Mouse (Mus musculus): ENCODE data around the gene Srgap3.

Gene Srgap3

DNA sequence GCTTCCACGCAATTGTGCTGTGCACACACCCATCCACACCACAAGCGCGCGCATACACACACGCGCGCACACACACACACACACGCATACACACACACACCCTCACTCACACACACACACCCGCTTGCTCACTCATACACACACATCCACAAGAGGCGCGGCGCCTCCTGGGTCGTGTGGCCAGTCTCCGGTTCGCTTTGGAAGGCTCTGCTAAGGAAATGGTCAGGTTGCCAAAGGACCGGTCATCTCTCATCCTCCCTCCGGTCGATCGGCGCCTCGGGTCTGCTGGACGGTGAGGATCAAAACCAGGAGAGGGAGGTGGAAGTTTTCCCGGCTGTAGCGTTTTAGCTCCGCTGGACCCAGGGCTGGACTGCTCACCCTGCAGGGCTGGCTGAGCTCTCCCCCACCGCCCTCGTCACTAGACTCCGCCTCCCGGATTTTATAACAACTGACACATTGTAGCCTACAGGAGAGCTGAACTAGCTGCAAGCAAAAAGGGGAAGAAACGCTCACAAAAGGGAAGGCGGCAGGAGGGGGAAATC, at the start of gene Srgap3:
Srgap3 (minus strand) TSS at position 372 of the 542 bp plus-strand sequence.
- in situ Hi-C loops (cut with MboI, MseI) = no loop called here

DNA sequence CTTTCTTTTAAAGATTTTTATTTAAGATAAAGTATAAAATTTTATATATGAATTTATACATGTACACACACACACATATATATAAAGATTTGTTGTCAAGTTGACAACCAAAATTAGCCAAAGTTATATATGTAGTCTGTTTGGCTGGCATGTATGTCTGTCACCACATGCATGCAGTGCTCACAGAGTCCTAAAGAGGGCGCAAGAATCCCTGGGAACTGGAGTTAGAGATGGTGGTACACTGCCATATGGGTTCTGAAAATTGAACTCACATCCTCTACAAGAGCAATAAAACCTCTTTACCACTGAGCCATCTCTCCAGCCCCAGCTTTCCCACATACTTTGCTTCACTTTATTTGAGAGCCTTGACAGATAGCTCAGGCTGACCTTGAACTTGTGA, 48.6 kb upstream of the Srgap3 start:
- in situ Hi-C loops (cut with MboI, MseI) = no loop called here

DNA sequence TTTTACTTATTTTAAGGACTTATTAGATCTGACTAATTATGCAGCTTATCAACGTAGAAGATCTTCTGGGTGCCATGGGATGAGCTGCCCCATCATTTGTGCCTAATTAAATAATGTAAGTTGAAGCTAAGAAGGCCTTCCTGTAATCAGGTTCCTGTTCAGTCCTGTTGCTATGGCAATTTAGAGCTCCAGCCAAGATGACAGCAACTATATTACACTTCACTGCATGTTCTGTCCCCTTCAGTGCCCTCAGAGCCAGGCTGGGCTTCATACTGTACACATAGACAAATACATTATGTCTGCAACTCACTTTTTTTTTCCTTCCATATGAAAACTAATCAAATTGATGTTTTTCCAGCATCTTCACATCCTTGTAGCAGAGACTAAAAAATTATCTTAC, 43.1 kb upstream of the Srgap3 start:
- in situ Hi-C loops (cut with MboI, MseI) = no loop called here

DNA sequence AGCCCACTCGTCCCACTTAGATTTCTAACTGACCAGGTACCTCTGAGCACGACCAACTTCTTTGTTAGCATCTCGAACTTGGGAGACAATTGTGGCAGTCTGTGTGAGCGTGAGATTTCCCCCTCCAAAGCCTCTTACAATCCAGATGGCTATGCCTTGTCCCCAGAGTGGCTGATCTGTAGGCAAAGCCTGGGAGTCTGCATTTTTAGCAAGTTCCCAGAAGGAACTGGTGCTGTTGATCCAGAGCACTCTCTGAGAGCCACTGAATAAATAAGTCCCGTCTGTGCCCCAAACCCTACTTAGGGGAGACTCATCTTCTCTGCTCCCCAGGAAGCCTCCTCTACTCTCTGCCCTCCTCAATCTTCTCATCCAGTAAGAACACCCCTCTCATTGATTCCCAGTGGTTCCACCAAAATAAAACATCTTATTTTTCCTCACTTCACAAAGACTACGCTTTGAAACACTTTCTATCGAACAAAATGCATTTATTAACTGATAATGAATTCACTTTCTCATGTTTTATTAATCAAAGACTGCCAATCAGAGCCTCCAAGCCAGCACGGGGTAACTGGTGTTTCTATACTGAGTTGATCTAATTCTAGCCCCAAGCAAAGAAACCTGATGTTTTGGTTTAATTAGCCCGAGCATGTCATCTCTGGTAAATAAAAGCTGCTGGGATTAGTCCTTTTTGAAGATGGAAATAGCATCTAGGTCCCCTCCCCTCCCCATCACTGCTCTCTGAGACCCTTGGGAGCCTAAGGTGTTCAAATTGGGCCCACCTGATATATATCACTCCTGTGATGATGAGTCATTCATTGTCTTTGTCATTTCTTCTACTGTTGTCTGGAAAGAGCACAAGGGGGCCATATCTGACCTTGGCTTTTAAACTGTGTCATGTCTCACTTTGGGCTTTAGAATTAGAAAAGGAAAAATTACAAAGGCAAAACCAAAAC, 38.6 kb upstream of the Srgap3 start:
- in situ Hi-C loops (cut with MboI, MseI) = no loop called here

DNA sequence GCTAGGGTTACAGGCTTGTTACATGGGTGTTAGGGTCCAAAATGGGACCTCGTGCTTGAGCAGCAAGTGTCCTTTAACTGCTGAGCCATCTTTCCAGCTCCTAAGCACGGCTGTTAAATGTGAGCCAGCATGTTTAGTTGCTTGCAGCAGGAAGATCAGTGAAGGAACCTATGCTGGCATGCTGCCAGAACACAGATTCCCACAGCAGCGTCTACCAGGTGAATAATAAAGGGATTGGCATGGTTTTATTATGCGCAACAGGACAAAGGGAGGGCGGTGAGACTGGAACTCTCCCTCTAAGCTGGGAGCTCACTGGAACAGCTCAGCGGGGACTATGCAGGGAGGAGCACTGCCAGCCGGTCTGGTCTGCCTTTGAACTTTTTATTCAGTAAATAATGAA, 35.2 kb upstream of the Srgap3 start:
- in situ Hi-C loops (cut with MboI, MseI) = no loop called here

DNA sequence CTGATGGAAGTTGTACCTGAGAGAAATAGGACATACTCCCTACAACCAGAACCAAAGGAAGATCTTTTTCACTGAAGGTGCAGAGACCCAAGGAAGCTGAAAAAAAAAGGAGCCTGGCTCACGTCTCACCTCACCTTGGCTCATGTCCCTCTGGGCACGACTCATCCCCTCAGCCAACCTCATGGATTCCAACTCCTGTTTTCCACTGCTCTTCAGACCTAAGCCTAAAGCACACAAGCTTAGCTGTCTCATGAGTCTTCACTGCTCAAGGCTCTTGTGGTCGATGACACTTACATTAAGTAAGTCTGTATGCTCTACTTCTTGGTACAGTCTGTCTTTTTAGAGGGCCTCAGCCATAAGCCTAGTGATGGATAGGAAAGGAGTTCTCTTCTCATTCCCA, 31.9 kb upstream of the Srgap3 start:
- in situ Hi-C loops (cut with MboI, MseI) = no loop called here

DNA sequence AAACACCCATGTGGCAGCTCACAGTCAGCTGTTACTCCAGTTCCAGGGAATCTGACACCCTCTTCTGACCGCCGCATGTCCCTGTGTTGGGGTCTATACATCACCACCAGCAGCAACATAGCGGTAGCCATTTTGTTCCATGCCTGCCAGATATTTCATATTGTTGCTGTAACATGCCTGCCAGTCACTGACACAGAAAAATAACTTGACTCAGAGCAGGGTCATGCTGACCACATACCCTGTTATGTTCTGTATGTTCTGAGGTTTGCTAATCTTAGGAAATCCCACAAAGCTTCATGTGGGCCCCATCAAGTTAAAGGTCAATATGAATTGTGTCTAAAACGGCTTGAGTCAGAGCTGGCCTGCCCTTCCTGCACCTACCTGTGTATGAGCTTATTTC, 30.2 kb upstream of the Srgap3 start:
- in situ Hi-C loops (cut with MboI, MseI) = no loop called here

DNA sequence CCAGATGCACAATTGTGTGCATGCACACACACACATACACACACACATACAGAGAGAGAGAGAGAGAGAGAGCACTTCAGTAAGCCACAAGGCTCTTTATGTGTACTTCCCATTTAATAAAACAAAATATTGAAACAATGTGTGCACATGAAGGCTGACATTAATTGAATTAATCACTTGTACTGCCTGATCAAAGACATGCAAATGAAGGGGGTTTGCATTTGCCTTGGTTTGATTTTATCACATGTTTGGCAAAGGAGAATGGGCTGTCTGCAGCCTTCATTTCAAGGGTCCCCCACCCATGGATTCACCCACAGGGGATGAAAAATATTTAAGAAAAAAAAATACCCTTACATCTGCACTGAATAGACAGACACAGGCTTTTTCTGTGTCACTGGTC, 29.5 kb upstream of the Srgap3 start:
- in situ Hi-C loops (cut with MboI, MseI) = no loop called here

DNA sequence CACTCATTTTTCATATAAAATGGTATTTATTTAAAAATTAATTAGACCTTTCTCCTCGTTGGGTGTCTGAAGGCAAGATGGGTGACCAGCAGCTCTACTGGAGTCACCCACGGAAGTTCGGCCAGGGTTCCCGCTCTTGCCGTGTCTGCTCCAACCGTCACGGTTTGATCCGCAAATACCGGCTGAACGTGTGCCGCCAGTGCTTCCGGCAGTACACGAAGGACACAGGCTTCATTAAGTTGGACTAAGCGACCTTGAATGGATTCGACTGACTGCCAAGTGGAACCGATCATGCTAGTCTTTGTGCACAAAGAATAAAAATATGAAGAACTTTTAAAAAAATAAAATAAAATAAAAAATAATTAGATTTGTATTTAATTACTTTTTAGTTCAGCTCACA, 29.1 kb upstream of the Srgap3 start:
- in situ Hi-C loops (cut with MboI, MseI) = no loop called here

DNA sequence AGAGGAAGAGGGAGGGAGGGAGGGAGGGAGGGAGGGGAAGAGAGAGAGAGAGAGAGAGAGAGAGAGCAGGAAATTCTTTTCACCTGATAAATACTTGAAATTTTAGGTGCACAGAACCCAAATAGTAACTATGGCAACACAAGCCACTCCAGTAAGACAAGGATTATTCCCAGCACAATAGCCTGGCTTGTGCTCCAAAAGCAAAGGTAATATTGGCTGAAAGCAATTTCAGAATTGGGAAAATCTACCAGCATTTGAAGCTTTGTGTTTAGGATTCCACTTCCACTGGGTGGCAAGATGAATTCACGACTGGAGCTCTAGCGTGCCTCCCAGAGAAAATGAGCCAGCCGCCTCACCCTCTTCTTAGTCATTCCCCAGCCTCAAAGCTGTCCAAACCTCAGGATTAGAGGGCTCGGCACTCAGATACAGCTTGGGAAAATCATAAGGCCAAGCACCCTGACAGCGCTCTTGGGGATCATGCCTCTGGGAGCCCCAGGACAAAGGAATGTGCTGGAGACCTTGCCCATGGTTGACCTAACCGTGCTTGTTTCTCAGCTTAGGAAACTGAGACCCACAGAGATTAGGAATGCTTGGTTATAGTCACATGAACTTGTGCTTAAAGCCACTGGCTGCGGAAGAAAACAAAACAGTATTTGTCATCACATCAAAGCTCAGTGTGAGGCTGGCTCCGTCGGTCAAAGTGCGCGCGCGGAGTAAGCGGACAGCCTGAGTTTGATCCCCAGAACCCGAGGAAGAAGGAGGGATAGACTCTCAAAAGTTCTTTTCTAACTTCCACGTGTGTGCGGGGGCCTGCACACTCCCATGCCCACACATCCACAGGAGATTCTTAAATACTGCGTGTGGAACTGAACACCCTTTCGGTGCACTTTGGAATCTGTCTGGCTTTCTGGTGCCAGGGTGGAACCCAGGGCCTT, 27.0 kb upstream of the Srgap3 start:
- in situ Hi-C loops (cut with MboI, MseI) = no loop called here

DNA sequence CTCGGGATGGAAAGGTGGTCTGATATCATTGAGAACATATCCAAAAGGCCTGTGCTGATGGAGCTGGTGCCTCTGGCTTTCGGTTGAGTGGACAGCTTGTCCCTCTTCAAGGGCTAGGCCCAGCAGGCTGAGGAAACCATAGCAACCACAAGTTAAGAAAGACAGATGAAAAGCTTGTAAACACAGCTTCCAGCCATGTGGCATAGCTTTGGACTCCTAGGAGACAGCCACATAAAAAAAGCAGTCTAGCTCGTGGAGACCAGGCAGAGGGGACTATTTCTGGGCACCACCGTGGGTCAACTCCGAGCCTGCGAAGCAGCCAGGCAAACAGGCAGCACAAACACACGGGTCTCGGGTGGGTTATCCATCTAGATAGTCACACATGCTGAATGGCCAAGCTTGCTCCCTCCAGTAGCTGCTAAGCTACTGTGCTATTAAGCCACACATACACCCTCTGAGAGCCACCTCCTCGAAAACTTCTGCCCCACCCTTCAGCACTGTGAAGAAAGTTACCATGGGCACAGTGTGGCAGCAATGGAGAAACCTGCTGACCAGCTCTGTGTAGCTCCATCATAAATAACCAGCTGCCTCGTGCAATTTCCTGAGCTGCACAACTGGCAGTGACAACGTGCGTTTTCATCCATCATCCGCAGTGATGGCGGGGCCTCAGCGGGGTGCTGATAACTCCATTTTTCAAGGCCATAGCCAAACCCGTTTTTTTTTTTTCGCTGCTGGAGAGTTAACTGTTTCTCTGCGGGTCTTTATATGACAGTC, 26.0 kb upstream of the Srgap3 start:
- in situ Hi-C loops (cut with MboI, MseI) = no loop called here

DNA sequence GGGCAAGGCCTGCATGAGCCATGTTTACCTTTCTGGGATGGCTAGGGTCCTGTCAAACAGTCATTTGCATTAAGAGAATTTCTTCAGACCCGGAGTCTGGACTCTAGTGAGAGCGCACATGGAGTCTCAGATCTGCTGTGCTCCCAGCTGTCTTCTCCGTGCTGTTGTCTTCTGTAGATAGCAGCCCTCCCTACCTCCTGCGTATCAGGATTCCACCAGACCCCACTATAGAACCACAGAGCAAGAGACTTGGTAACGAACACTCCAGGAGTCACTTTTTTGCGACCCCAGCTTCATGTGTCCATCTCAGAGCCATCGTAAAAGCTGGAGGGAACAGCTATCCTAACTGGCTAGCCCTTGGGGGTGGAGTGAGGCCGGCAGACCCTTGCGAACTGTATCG, 25.1 kb upstream of the Srgap3 start:
- in situ Hi-C loops (cut with MboI, MseI) = no loop called here

DNA sequence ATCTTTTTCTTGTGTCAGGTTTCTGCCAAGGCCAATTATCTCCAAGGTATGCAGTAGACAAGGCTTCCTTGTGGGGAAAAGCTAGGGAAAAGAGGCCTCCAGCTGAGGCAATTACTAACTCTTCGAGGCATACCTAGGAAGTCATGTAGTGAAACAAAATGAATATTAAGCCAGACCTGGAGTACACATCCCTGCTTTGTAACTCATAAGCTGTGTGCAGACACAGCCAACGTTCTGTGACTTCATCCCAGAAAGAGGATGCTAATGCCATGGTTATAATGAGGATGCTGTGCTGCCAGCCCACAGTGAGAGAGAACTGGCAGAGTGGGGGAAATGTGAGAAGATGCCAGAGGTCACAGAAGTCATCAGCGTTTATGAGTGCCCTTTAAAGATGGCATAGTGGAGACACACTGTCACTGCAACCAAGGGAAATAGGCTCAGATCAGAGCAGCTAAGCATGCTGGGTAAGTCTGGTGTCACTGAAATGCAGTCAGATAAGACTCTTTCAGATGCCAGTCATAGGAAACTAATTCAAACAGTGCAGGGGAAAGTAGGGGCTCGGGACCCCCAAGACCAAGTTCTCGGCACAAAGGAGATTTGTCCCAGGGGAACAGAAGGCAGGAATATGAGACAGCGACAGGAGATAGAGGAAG, 24.2 kb upstream of the Srgap3 start:
- in situ Hi-C loops (cut with MboI, MseI) = no loop called here

DNA sequence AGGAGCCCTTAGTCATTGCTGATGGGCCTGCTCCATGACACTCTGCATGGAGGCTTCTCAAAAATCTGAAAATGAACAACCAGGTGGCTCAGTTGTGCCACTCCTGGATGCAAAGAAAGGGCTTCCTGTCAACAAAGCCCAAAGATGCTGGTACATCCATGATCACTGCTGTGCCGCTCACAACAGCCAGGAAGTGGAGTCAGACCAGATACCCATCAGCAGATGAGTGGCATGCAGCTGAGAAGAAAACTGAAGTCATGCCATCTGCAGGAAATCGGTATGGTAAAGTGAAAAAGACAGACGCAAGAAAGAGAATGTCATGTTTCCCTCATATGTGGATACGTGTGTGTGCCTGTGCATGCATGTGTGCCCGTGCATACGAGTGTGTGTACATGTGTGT, 20.3 kb upstream of the Srgap3 start:
- in situ Hi-C loops (cut with MboI, MseI) = no loop called here

DNA sequence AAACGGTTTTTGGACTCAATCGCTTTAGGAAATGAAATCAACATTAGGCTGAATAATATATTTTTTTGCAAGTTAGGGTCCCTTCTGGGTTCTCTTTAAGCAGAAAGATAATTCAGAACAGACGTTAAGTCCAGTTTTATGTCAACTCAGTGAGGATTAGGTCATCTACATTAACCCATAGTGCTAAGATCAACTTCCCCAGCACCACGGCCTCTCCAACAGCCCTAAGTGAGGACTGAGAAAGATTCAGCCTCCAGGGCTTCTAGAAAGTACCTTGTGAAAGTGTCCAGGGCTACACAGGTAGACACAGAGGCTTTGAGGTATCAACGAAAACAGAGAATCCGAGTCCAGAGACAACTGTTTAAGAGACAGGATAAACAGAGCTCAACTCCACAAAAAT, 11.3 kb upstream of the Srgap3 start:
- in situ Hi-C loops (cut with MboI, MseI) = no loop called here

DNA sequence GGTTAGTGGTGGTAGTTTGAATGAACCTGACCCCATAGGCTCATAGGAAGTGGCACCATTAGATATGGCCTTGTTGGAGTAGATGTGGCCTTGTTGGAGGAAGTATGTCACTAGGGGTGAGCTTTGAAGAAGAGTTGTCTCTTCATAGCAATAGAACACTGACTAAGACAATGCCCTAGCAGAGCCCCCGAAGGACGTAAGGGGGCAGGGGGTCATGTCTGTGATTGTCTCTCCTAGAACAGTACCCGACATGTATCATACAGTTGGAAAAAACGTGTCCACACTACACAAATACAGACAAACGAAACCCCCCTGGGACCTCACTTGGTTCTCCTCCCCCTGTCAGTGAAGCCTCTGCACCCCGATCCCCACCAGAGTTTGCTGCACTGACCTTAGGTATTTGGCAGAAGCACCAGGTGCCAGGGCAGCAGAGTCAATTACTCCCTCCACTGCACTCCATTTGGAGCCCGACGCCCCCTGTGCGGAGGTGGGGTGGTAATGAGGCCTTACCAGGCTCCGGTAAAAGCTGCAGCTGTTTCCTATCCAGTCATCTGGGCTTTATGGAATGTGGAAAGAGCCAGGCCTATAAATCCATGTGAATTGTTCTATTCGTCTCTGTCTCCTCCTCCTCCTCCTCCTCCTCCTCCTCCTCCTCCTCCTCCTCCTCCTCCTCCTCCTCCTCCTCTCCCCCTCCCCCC, 10.7 kb upstream of the Srgap3 start:
- in situ Hi-C loops (cut with MboI, MseI) = no loop called here

DNA sequence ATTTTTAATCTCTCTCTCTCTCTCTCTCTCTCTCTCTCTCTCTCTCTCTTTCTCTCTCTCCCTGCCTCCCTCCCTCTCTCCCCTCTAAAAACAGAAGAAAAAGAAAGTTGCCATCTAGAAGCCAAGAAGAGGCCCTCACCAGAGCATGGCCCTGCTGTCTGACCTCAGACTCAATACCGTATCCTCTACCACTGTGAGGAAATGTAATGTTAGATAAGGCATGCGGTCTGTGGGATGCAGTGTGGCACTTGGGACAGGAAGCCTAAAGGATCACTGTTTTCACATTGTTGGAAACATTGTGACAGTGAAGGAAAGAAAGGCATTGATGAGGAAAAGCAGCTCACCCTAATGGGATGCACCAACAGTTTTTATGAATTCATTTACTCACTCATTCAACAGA, 8.7 kb upstream of the Srgap3 start:
- in situ Hi-C loops (cut with MboI, MseI) = no loop called here

DNA sequence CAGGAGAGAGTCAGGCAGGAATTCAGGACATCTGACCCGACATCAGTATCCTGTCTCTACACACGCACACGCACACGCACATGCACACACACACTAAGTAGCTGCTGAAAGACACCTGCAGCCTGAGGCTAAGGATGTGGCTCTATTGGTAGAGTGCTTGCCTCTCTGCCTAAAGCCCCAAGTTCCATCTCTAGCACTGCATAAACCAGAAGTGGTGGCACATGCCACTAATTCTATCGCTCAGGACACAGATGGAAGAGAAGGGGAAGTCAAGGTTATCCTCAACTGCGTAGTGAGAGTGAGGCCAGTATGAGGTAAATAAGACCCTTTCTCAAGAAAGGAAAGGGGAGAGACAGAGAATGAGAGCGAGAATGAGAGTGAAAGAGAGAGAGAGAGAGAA, 6.8 kb upstream of the Srgap3 start:
- in situ Hi-C loops (cut with MboI, MseI) = no loop called here

DNA sequence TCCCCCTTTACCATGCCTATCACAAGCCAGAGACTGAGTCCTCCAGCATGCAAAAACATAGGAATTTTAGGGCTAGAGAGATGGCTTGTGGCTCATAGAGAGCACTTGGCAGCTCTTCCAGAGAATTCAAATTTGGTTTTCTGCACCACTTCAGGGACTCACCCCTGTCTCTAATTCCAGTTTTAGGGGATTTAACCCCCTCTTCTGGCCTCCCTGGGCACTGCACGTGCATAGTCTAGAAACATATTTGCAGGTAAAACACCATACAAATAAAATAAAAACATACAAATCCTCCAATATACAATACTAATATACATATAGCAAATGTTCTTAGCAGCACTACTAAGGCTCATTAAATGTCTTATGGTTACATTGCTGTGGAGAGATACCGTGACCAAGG, 4.2 kb upstream of the Srgap3 start:
- in situ Hi-C loops (cut with MboI, MseI) = no loop called here
